Mouse (Mus musculus) thymus, postnatal 10 days (tissue): ENCODE data around the gene Etv2.

Experiments used
- DNase-seq, 2 experiments: peaks; one replicate each; pipeline ENCODE4 v3.0.0; 2021; ENCODE audit warnings: low spot score in 2 of 2

Gene Etv2

GRCm38 (mm10) chr7:30635752-30636151, at the start of gene Etv2:
Gene Etv2, minus strand, starts transcription at chr7:30635852.
- no peak for DNase-seq

DNA sequence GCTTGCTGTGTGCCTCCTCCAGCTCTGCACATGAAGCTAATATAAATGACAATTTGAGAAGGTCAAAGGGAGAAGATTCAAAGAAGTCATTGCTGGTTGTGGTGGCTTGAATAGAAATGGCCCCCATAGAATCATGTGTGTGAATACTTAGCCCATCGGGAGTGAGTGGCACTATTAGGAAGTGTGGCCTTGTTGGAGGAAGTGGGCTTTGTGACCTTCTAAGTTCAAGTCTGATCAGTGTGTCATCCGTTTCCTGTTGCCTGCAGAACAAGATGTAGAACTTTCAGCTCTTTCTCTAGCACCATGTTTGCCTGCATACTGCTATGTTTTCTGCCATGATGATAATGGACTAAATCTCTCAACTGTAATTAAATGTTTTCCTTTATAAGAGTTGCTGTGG, 47.8 kb upstream of the Etv2 start:
- no peak for DNase-seq

GRCm38 (mm10) chr7:30681897-30682296, 46.2 kb upstream of the Etv2 start:
- DNase-seq = no peak

GRCm38 (mm10) chr7:30678263-30678975, 42.8 kb upstream of the Etv2 start:
- DNase-seq = no peak

GRCm38 (mm10) chr7:30671480-30671879, 35.8 kb upstream of the Etv2 start, which contains the start of gene Pmis2:
Gene Pmis2, minus strand, starts transcription at chr7:30671605.
- DNase-seq = no peak

DNA sequence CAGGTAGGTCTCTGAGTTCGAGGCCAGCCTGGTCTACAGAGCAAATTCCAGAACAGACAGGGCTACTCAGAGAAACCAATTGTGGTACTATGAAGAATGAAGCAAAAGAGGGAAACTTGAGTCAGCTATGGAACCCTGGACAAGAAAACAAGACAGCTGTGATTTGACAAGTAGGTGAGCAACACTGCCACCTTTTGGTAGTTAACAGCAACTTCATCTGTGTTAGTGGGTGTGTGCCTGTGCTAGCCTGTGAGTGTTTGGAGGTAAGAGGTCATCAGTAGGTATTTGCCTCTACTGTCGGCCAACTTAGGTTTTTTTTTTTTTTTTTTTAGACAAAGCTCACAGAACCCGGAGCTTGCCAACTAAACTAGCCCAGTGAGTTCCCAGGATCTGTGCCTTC, 33.6 kb upstream of the Etv2 start:
- peak in 1 of 2 experiments; percentile 25 for DNase-seq

DNA sequence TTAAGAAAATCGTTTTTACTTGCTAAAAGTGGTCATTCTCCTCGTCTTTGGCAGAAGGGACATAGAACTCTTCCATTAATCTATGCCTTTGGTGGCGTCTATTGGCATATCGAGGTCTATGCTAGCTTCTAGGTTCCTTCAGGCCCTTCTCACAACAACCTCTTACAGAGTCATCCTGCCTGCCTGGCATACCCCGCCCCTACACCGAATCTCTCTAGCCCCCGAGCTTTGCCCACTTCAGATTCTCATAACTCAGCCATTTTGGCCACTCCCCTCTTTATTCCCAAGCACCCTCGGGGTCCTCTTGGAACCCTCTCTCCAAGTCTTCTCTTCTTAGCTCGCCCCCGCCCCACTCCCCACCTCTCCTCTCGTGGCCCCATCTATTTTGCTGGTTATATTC, 29.7 kb upstream of the Etv2 start:
- DNase-seq = no peak

DNA sequence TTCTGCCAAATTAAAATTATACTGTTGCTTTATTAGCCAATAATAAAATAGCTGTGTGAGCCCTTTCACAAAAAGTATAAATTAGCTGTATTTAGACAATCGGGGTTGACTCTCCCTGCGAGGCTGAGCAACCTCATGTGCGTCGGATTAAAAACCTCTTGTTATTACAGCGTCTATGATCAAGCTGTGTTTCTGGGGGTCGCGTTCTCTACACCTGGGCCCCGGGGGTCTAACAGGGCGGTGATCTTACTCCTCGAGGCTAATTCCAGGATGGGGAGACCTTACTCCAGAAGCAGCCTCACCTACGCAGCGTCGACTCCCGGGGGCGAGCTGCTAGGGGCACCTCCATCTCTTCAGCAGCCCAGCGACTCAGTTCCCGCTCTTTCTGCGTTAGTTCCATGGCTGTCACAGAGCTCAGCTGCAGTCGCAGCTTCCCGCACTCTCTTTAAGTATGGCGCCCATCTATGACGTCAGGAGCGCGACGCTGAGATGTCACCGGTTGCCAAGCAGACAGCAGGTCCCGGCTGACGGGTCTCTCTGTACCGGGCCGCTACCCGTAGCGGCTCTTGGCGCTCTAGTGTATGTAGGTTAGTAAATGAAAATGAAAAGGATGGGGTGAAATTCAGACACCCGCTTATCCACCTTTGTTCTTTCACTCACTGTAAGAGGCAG, 29.0 kb upstream of the Etv2 start, which contains the start of gene Haus5:
Haus5 (minus strand) TSS at position 466 of the 672 bp plus-strand sequence.
- DNase-seq = peak; percentile 85 to 88

DNA sequence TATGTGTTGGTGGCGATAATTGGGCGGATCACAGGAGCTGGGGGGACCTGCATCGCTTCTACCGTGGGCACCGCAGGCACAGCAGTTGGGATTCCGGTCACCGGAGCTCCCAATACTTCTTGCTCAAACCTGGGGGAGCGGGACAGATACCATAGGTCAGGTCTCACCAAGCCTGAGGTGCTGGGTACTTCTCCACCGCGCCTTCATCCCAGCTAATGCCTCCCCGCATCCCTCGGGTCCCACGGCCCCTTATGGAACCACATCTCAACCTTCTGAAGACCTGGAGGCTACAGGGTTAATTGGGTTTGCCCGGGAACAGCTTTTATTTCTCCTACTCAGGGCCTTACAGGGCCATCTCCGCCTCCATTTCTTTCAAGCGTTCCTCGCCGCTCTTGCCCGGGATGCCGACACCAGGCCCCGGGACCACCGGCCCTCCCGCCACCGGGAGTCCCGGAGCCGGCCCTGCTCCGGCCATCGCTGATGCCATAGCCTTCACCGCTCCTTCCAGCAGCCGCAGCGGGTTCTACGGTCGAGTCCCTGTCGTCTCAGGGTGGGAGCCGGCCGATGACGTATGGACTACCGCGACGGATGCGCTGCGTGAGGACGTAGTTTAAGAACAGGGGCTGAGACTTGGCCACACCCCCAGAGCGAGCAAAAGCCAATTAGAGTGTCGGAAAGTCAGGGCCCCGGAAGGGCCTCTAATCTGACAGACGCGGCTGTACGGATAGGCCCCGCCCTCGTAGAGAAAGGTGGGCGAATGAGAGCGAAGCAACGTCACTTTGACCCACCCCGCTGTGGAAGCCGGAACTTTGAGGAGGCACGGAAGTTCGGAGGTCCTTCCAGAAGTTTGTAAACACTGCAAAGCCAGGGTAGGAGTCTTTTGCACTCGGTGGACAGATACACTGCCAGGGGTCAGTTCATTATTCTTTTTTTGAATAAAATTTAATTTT, 14.2 kb upstream of the Etv2 start, which contains the start of gene Rbm42:
Rbm42 (minus strand) TSS at position 727 of the 950 bp plus-strand sequence.
- DNase-seq = peak; percentile 96 to 99

- DNase-seq = no peak
These were observed 3.4 kb upstream of the Etv2 start for GRCm38 (mm10) chr7:30639083-30639482.

DNA sequence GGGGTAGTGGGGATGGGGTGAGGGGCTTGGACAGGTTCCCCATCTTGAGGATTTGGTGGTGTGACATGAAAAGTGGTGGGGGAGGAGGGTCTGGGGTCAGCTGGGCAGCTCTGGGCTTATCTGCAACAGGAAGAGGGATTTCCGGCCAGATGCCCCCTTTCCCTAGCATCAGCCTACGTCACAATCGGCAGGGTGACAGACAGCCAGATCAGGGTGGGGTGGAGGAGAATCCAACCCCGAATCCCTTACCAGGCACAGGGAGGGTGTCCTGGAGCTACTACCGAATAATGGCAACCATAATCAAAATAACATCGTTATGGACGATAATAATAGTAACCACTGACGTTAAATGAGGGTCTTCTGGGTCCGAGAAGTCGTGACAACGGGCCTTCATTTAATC, 743 bp upstream of the Etv2 start:
- DNase-seq = no peak

- DNase-seq = peak; percentile 25 to 68
These were observed 1.0 kb downstream of the Etv2 start for GRCm38 (mm10) chr7:30634621-30635020.

GRCm38 (mm10) chr7:30633762-30634412, 1.8 kb downstream of the Etv2 start:
- no peak for DNase-seq

- DNase-seq = no peak
These were observed 6.6 kb downstream of the Etv2 start for GRCm38 (mm10) chr7:30629013-30629412.

- DNase-seq = no peak
These were observed 9.0 kb downstream of the Etv2 start for GRCm38 (mm10) chr7:30626647-30627046.

DNA sequence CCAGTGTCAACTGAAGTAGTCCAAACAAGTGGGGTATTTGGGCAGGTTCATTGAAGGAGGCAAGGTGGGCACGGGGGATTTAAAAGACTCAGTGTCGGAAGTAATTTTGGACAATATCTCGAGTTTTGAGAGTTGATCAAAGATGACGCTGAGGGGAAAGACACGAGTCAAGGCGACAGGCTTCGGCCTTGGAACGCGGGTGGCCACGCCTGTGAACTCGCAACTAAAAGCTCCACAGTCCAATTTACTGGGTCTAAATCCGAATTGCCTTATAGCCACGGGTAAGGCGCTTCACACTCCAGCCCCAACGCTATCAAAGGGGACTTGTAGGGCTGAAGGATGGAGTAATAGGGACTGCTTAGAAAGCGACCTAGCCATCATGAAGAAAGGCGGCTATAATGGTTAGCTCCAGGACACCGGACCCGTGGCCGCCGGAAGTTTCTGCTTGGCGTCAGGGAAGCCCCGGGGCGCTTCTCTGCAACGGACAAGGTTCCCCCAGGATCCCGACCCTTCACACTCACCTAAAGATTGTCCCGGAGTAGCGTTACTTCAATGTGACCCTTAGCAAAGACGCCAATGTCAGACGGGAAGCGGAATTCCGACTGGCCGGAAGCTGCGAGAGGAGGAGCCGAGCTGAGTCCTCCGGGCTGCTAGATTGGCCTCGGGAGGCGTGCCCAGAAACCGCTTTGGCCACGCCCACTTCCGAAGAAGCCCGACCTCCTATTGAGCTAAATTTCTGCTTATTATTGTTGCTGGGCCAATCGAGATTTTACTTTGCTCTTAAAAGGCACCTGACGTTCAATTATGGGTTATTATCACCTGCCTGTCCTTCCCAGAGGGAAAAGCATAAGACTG, 9.9 kb downstream of the Etv2 start, which contains the start of gene Cox6b1:
Cox6b1 (minus strand) TSS at position 622 of the 855 bp plus-strand sequence.
- DNase-seq = peak; percentile 75 to 84

DNA sequence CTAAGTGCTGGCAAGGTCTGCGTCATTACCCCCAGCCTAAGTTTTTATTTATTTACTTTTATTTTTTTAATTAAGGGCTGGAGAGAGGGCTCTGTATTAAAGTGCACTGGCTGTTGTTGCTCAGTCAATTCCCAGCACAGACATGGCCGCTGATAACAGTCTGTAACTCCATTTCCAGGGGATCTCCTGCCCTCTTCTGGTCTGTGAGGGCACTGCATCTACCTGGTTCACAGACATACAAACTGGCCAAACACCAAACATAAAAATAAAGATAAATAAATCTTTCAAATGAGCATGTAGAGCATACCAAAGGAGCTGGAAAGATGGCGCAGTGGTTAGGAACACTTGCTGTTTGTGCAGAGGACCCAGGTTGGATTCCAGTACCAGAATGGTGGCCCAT, 16.4 kb downstream of the Etv2 start:
- DNase-seq = peak in 1 of 2 experiments; percentile 30

DNA sequence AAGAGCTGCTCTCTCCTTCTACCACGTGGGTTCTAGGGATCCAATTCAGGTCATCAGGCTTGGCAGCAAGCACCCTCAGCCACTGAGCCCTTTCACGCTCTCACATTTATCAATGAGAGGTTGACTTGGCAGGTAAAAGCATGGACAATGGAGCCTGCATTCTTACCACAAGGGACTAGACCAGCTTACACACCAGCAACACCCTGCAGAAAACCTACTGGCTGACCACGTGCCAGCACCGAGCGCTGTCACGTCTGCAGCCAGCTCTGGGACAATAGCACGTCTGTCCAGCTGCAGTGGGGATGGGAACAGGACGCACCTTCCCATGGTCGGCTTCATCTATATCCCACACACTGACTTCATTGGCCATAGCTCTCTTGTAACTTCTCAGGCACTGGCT, 17.0 kb downstream of the Etv2 start:
- no peak for DNase-seq

GRCm38 (mm10) chr7:30615049-30615760, 20.4 kb downstream of the Etv2 start:
- no peak for DNase-seq

DNA sequence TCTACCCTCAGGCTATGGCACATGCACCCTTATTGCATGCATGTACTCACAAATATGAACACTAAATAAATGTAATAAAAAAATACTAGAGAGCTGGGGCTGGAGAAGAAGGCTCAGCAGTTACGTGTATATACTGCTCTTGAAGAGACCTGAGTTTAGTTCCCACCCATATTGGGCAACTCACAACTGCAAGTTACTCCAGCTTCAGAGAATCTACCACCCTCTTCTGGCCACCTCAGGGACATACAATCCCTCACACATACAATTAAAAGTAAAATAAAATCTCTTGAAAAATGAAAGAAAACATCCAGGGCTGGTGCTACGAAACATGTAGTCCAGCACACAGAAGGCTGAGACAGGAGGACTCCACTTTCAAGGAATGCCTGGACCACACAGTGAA, 21.2 kb downstream of the Etv2 start:
- DNase-seq = no peak
